Mouse (Mus musculus): ENCODE data around the gene Fadd. TPM values are rescaled to one million over a fixed set of nuclear protein-coding genes. Genes with fewer than 3 reads are reported as not detected.

Gene Fadd
- polyA plus RNA-seq (2014; fragmentation: Illumina TruSeq; extraction: RNeasy Lipid Tissue Mini Kit (QIAGEN cat#74804); ENCODE audit: low read depth, low replicate concordance), result 5.3 TPM

GRCm38 (mm10) chr7:144582284-144582980, at the start of gene Fadd:
Gene Fadd (minus strand): TSS chr7:144582463.

GRCm38 (mm10) chr7:144553237-144554122, 28.8 kb downstream of the Fadd start, which contains the start of gene Ppfia1:
Gene Ppfia1 (minus strand): TSS chr7:144553729.

Other genes with a start within 250 kb of the Fadd start
- gene Cttn, start 111.5 kb downstream of the Fadd start, polyA plus RNA-seq (2014; fragmentation: Illumina TruSeq; extraction: RNeasy Lipid Tissue Mini Kit (QIAGEN cat#74804); ENCODE audit: low read depth, low replicate concordance), result 57.0 TPM
- 165 TPM for gene Ppfia1, start 28.7 kb downstream of the Fadd start, polyA plus RNA-seq (2014; fragmentation: Illumina TruSeq; extraction: RNeasy Lipid Tissue Mini Kit (QIAGEN cat#74804); ENCODE audit: low read depth, low replicate concordance)
- 68.4 TPM for gene Ano1, start 169.5 kb upstream of the Fadd start, polyA plus RNA-seq (2014; fragmentation: Illumina TruSeq; extraction: RNeasy Lipid Tissue Mini Kit (QIAGEN cat#74804); ENCODE audit: low read depth, low replicate concordance)

Measured in sigmoid colon, adult 10 weeks (tissue).